Mouse (Mus musculus) heart, adult 2 months (tissue): ENCODE measurements around the gene Acvr1b. TPM values are rescaled to one million over a fixed set of nuclear protein-coding genes. Genes with fewer than 3 reads are reported as not detected.

ENCODE experiments used
- DNase-seq, 2 experiments: peaks; one replicate each; pipeline ENCODE4 v3.0.0; 2021
- H3K27ac ChIP-seq: fragments of 200-600 bp; 2 replicates; pipeline ENCODE4 v1.8.1; 2022
- H3K27me3 ChIP-seq: fragments of 200-500 bp; 2 replicates; pipeline ENCODE4 v1.6.1; 2012; ENCODE audit warnings: mild to moderate bottlenecking, low read length, inconsistent platforms, mixed read lengths; ENCODE audit not compliant: control insufficient read depth, insufficient read depth
- H3K36me3 ChIP-seq: fragments of 200-500 bp; 2 replicates; pipeline ENCODE4 v1.6.1; 2012; ENCODE audit warnings: low read length, inconsistent platforms; ENCODE audit not compliant: control insufficient read depth, insufficient read depth
- H3K4me1 ChIP-seq: fragments of 200-500 bp; 2 replicates; pipeline ENCODE4 v1.6.1; 2011; ENCODE audit warnings: low read length; ENCODE audit not compliant: control insufficient read depth, insufficient read depth
- H3K4me3 ChIP-seq: fragments of 200-600 bp; 2 replicates; pipeline ENCODE4 v1.8.1; 2022
- H3K79me2 ChIP-seq: fragments of 200-500 bp; replicated peaks from 2 replicates; pipeline ENCODE4 v1.6.1; 2012; ENCODE audit warnings: mild to moderate bottlenecking, inconsistent platforms, low read length, moderate library complexity, mixed read lengths; ENCODE audit not compliant: control insufficient read depth, insufficient read depth
- H3K9ac ChIP-seq: fragments of 200-500 bp; 2 replicates; pipeline ENCODE4 v1.6.1; 2012; ENCODE audit warnings: low read depth, mild to moderate bottlenecking, control low read depth, inconsistent platforms, low read length, mixed read lengths
- CTCF ChIP-seq: fragments of 200-600 bp; IDR thresholded peaks from 2 replicates; pipeline ENCODE4 v1.8.1; 2022; ENCODE audit warnings: antibody characterized with exemption, mild to moderate bottlenecking, moderate library complexity
- EP300 ChIP-seq: fragments of 200-500 bp; IDR thresholded peaks from 2 replicates; pipeline ENCODE4 v1.6.1; 2011; ENCODE audit warnings: low read depth, low read length, control low read depth; ENCODE audit not compliant: insufficient read depth
- POLR2A ChIP-seq: fragments of 200-500 bp; IDR thresholded peaks from 2 replicates; pipeline ENCODE4 v1.6.1; 2011; ENCODE audit warnings: mild to moderate bottlenecking, low read depth, low read length, control low read depth; ENCODE audit not compliant: insufficient read depth
- WGBS: fragments of 180-500 bp; shearing (Covaris S2); methylation state at CpG from one replicate; pipeline ENCODE4 v1.1.7; 2018; 5-methylcytosine and 5-hydroxymethylcytosine counted together
- intact Hi-C: fragments of 180-260 bp; cut with DNase I; formaldehyde crosslinking; loops from one replicate; pipeline ENCODE4 v1.15.1; 2025
- microRNA-seq, 2 experiments: library from miRNA; unstranded; fragments of <30 nt; microRNA quantifications; one replicate each; pipeline ENCODE4 v1.2.0; 2021
- polyA plus RNA-seq: library from polyadenylated mRNA; depleted of rRNA; stranded (reverse); fragments of >200 nt; gene quantifications from 2 replicates; pipeline ENCODE4 v1.2.3, GENCODE M21; 2012; rRNA removed
- total RNA-seq, 2 experiments: library from RNA; stranded (reverse); gene quantifications; 2 replicates each; pipeline ENCODE4 v1.2.3; 2021

The Acvr1b gene
- total and polyA plus RNA-seq, 3 experiments = 9.9 to 15.3 (median 12.3) TPM

- no peak for DNase-seq
- TF ChIP-seq POLR2A (no peak), CTCF (no peak), EP300 (no peak)
- no peak overlapping the region for H3K4me3 ChIP-seq
- no peaks in the 10 kb centered on the region for H3K79me2 ChIP-seq
- no peak overlapping the region for H3K27ac ChIP-seq
- no peak overlapping the region for H3K9ac ChIP-seq
- 89% methylated on average over 11 of the region's 11 CpGs for WGBS
- intact Hi-C loops = no loop called here
- no peaks in the 10 kb centered on the region for H3K36me3 ChIP-seq
- H3K27me3 ChIP-seq = no peaks in the 10 kb centered on the region
- H3K4me1 ChIP-seq = peaks cover 21% of the 10 kb centered on the region
Observed at GRCm38 (mm10) chr15:101258420-101258819, 84.6 kb downstream of the Acvr1b start.

- intact Hi-C loops = no loop called here
- peak overlapping the region; percentile 91 for H3K27ac ChIP-seq
- H3K36me3 ChIP-seq = no peaks in the 10 kb centered on the region
- H3K27me3 ChIP-seq = no peaks in the 10 kb centered on the region
- H3K9ac ChIP-seq = 0 out of 2 replicates have a peak overlapping the region, but pooled peaks have one; percentile 6
- H3K79me2 ChIP-seq = no peaks in the 10 kb centered on the region
- DNase-seq = no peak
- H3K4me1 ChIP-seq = peaks cover 18% of the 10 kb centered on the region
- 46% methylated on average over 3 of the region's 3 CpGs for WGBS
- H3K4me3 ChIP-seq = no peak overlapping the region
- TF ChIP-seq CTCF (no peak), POLR2A (no peak), EP300 (no peak)
Observed at GRCm38 (mm10) chr15:101259922-101260321, 86.1 kb downstream of the Acvr1b start.

- H3K9ac ChIP-seq = peak overlapping the region; percentile 74
- H3K36me3 ChIP-seq = no peaks in the 10 kb centered on the region
- H3K27ac ChIP-seq = peak overlapping the region; percentile 91
- intact Hi-C loops = no loop called here
- H3K27me3 ChIP-seq = no peaks in the 10 kb centered on the region
- H3K79me2 ChIP-seq = no peaks in the 10 kb centered on the region
- H3K4me3 ChIP-seq = no peak overlapping the region
- TF ChIP-seq EP300 = peak; percentile 97
- TF ChIP-seq CTCF = no peak; the same call in 1 of the 2 replicates
- TF ChIP-seq POLR2A = peak; percentile 85
- peak; percentile 84 to 92 for DNase-seq
- WGBS = 13% methylated on average over 10 of the region's 10 CpGs
- peaks cover 18% of the 10 kb centered on the region for H3K4me1 ChIP-seq
Observed at GRCm38 (mm10) chr15:101260387-101260786, 86.5 kb downstream of the Acvr1b start.

- WGBS = 9% methylated on average over 13 of the region's 13 CpGs
- Histone ChIP-seq H3K27me3 (no peaks in the 10 kb centered on the region), H3K36me3 (no peaks in the 10 kb centered on the region), H3K9ac (peak overlapping the region; percentile 74), H3K79me2 (no peaks in the 10 kb centered on the region), H3K4me3 (peak overlapping the region; percentile 21), H3K4me1 (peaks cover 23% of the 10 kb centered on the region), H3K27ac (peak overlapping the region; percentile 91)
- TF ChIP-seq POLR2A (no peak; the same call in 1 of the 2 replicates), EP300 (0 out of 2 replicates have a peak, but pooled peaks have one; percentile 34)
- intact Hi-C loops = no loop called here
- peak; percentile 57 to 63 for DNase-seq
Observed at GRCm38 (mm10) chr15:101260874-101261622, 87.2 kb downstream of the Acvr1b start.

GRCm38 (mm10) chr15:101262502-101262901 lies 88.6 kb downstream of the Acvr1b start:
- Histone ChIP-seq H3K79me2 (no peaks in the 10 kb centered on the region), H3K4me1 (peaks cover 27% of the 10 kb centered on the region), H3K36me3 (no peaks in the 10 kb centered on the region), H3K4me3 (no peak overlapping the region), H3K9ac (no peak overlapping the region), H3K27ac (peak overlapping the region; percentile 91; the same call in 1 of the 2 replicates), H3K27me3 (no peaks in the 10 kb centered on the region)
- 55% methylated on average over 5 of the region's 5 CpGs for WGBS
- intact Hi-C loops = no loop called here
- TF ChIP-seq EP300 = no peak
- no peak for TF ChIP-seq CTCF
- no peak for TF ChIP-seq POLR2A
- peak; percentile 60 to 72 for DNase-seq

Small RNAs within 50 kb of the gene (microRNA-seq; reads per million reads assigned to microRNA genes)
- 0 reads per million in 2 experiments for gene Mir6962

Other genes starting within 250 kb of the Acvr1b start
- not detected for gene Gm47841, start 126.7 kb upstream of the Acvr1b start, total RNA-seq
- gene Gm47841, start 126.7 kb upstream of the Acvr1b start, polyA plus RNA-seq = not detected in 2 replicates
- gene Fignl2, start 95.5 kb upstream of the Acvr1b start, total RNA-seq = 1 to 10 TPM in 1 of 2 experiments, under 1 TPM in 1; 0.86 to 1.3 TPM
- gene Fignl2, start 95.5 kb upstream of the Acvr1b start, polyA plus RNA-seq = 1.6 and 1.9 TPM in 2 replicates
- not detected for gene Ankrd33, start 58.3 kb upstream of the Acvr1b start, total RNA-seq
- gene Ankrd33, start 58.3 kb upstream of the Acvr1b start, polyA plus RNA-seq = not detected in 2 replicates
- gene Acvrl1, start 45.5 kb upstream of the Acvr1b start, total RNA-seq = 10 to 100 TPM; 24.1 to 29.5 TPM
- gene Acvrl1, start 45.5 kb upstream of the Acvr1b start, polyA plus RNA-seq = 35.0 and 39.7 TPM in 2 replicates
- gene Grasp, start 50.1 kb downstream of the Acvr1b start, total RNA-seq = 10 to 100 TPM; 10.9 to 11.5 TPM
- gene Grasp, start 50.1 kb downstream of the Acvr1b start, polyA plus RNA-seq = 7.4 and 7.6 TPM in 2 replicates
- gene Nr4a1, start 80.2 kb downstream of the Acvr1b start, total RNA-seq = 10 to 100 TPM; 12.1 to 45.3 TPM
- gene Nr4a1, start 80.2 kb downstream of the Acvr1b start, polyA plus RNA-seq = 17.0 and 23.8 TPM in 2 replicates
- 10 to 100 TPM; 21.2 to 22.4 TPM for gene Atg101, start 110.2 kb downstream of the Acvr1b start, total RNA-seq
- gene Atg101, start 110.2 kb downstream of the Acvr1b start, polyA plus RNA-seq = 26.4 and 29.3 TPM in 2 replicates
- gene 6030408B16Rik, start 119.1 kb downstream of the Acvr1b start, total RNA-seq = 1 to 10 TPM in 1 of 2 experiments, under 1 TPM in 1; 0.70 to 1.1 TPM
- gene 6030408B16Rik, start 119.1 kb downstream of the Acvr1b start, polyA plus RNA-seq = 2.5 and 6.3 TPM in 2 replicates
- 1 to 10 TPM; 2.2 to 2.8 TPM for gene Krt80, start 196.1 kb downstream of the Acvr1b start, total RNA-seq
- gene Krt80, start 196.1 kb downstream of the Acvr1b start, polyA plus RNA-seq = 2.0 and 3.2 TPM in 2 replicates
- gene Krt7, start 237.0 kb downstream of the Acvr1b start, total RNA-seq = 1 to 10 TPM; 2.5 to 3.1 TPM
- 2.6 and 3.3 TPM in 2 replicates for gene Krt7, start 237.0 kb downstream of the Acvr1b start, polyA plus RNA-seq